Mouse (Mus musculus) CH12.LX (cell line): ENCODE results near the gene Tcf7l1. TPM values are rescaled to one million over a fixed set of nuclear protein-coding genes. Genes with fewer than 3 reads are reported as not detected.

Source experiments
- DNase-seq: peaks from one replicate; pipeline ENCODE4 v3.0.0-alpha.2; 2013; ENCODE audit errors: extremely low read depth
- H3K27ac ChIP-seq: 2 replicates; pipeline ENCODE4 v1.5.1; 2012; ENCODE audit warnings: low read depth, mild to moderate bottlenecking, control low read depth, moderate library complexity; ENCODE audit not compliant: insufficient read depth
- H3K27me3 ChIP-seq: replicated peaks from 2 replicates; pipeline ENCODE3; 2012; ENCODE audit warnings: inconsistent platforms
- H3K36me3 ChIP-seq, 2 experiments: replicated peaks in 1 of 2; 2 replicates each; pipeline versions ENCODE3 to v1.6.1; 2012; ENCODE audit warnings: inconsistent platforms in 1 of 2, low read length in 1 of 2, mild to moderate bottlenecking in 1 of 2, mixed read lengths in 1 of 2, moderate library complexity in 1 of 2; ENCODE audit not compliant: control insufficient read depth in 1 of 2, insufficient read depth in 1 of 2
- H3K4me1 ChIP-seq, 2 experiments: 2 replicates each; pipeline ENCODE4 v1.6.1; 2012; ENCODE audit warnings: inconsistent platforms in 1 of 2, moderate library complexity in 1 of 2; ENCODE audit not compliant: insufficient read depth in 2 of 2, control insufficient read depth in 1 of 2
- H3K4me2 ChIP-seq: 2 replicates; pipeline ENCODE4 v1.6.1; 2012; ENCODE audit warnings: low read depth, mild to moderate bottlenecking, control low read depth; ENCODE audit not compliant: poor library complexity, insufficient read depth, severe bottlenecking
- H3K4me3 ChIP-seq, 3 experiments: fragments of 150-350 bp in 1 of 3; sonication (generic) in 1 of 3; replicated peaks in 1 of 3; 2 replicates each; pipeline versions ENCODE3 to v1.5.1; 2011 to 2012; ENCODE audit warnings: low read depth in 2 of 3, low read length in 2 of 3, mild to moderate bottlenecking in 2 of 3, moderate library complexity in 2 of 3, control low read depth in 1 of 3, improper control_type of control experiment in 1 of 3, inconsistent platforms in 1 of 3, mixed read lengths in 1 of 3; ENCODE audit not compliant: poor library complexity in 1 of 3
- H3K79me2 ChIP-seq: replicated peaks from 2 replicates; pipeline ENCODE4 v1.6.1; 2012; ENCODE audit warnings: mild to moderate bottlenecking, moderate library complexity; ENCODE audit not compliant: control insufficient read depth, poor library complexity, insufficient read depth, severe bottlenecking; ENCODE audit errors: extremely low read depth
- H3K9ac ChIP-seq: 2 replicates; pipeline ENCODE4 v1.6.1; 2012; ENCODE audit warnings: low read depth, mild to moderate bottlenecking, control low read depth, moderate library complexity; ENCODE audit not compliant: insufficient read depth
- H3K9me3 ChIP-seq: replicated peaks from 2 replicates; pipeline ENCODE3; 2012; ENCODE audit warnings: low read length, inconsistent platforms, mixed read lengths
- BHLHE40 ChIP-seq: IDR thresholded peaks from 2 replicates; pipeline ENCODE4 v1.6.1; 2011; ENCODE audit warnings: mild to moderate bottlenecking, low read depth, low read length, improper control_type of control experiment
- CHD2 ChIP-seq: IDR thresholded peaks from 2 replicates; pipeline ENCODE4 v1.6.1; 2011; ENCODE audit warnings: low read length, improper control_type of control experiment
- CTCF ChIP-seq, 2 experiments: IDR thresholded peaks in 1 of 2; conservative IDR thresholded peaks in 1 of 2; 2 replicates each; pipeline ENCODE4 v1.5.1; 2011 to 2012; ENCODE audit warnings: low read depth in 2 of 2, low read length in 2 of 2, improper control_type of control experiment in 1 of 2, inconsistent platforms in 1 of 2, mild to moderate bottlenecking in 1 of 2, moderate library complexity in 1 of 2
- E2F4 ChIP-seq: IDR thresholded peaks from 2 replicates; pipeline ENCODE4 v1.6.1; 2011; ENCODE audit warnings: low read depth, low read length, improper control_type of control experiment; ENCODE audit not compliant: insufficient replicate concordance
- ETS1 ChIP-seq: conservative IDR thresholded peaks from 2 replicates; pipeline ENCODE4 v1.6.1; 2012; ENCODE audit warnings: low read depth, mild to moderate bottlenecking, inconsistent platforms, low read length, improper control_type of control experiment, moderate library complexity
- HCFC1 ChIP-seq: IDR thresholded peaks from 2 replicates; pipeline ENCODE4 v1.6.1; 2012; ENCODE audit warnings: low read depth, mild to moderate bottlenecking, inconsistent platforms, low read length, improper control_type of control experiment
- IRF4 ChIP-seq: IDR thresholded peaks from 2 replicates; pipeline ENCODE4 v1.6.1; 2014; ENCODE audit warnings: low read depth, mild to moderate bottlenecking, inconsistent platforms, low read length, improper control_type of control experiment
- JUND ChIP-seq: conservative IDR thresholded peaks from 2 replicates; pipeline ENCODE4 v1.6.1; 2011; ENCODE audit warnings: low read depth, low read length, improper control_type of control experiment
- MXI1 ChIP-seq: IDR thresholded peaks from 2 replicates; pipeline ENCODE4 v1.6.1; 2011; ENCODE audit warnings: mild to moderate bottlenecking, low read depth, low read length, improper control_type of control experiment
- NELFE ChIP-seq: IDR thresholded peaks from 2 replicates; pipeline ENCODE4 v1.6.1; 2011; ENCODE audit warnings: low read depth, low read length, improper control_type of control experiment
- USF1 ChIP-seq: IDR thresholded peaks from 2 replicates; pipeline ENCODE4 v1.6.1; 2014; ENCODE audit warnings: low read depth, mild to moderate bottlenecking, inconsistent platforms, low read length, improper control_type of control experiment
- USF2 ChIP-seq: conservative IDR thresholded peaks from 2 replicates; pipeline ENCODE4 v1.6.1; 2011; ENCODE audit warnings: low read depth, low read length, improper control_type of control experiment
- ZC3H11A ChIP-seq: IDR thresholded peaks from 2 replicates; pipeline ENCODE4 v1.6.1; 2012; ENCODE audit warnings: low read depth, mild to moderate bottlenecking, inconsistent platforms, low read length, improper control_type of control experiment
- ZKSCAN1 ChIP-seq: IDR thresholded peaks from 2 replicates; pipeline ENCODE4 v1.6.1; 2012; ENCODE audit warnings: low read depth, inconsistent platforms, low read length, improper control_type of control experiment, borderline replicate concordance
- dilution Hi-C: fragments of 300-500 bp; cut with MboI; formaldehyde crosslinking; loops from 2 replicates; pipeline ENCODE4 v1.14.3; 2020; ENCODE audit warnings: low sequenced_read_pairs; ENCODE audit not compliant: extremely low pct_unique_long_range_greater_than_20kb, extremely low pct_ligation_motif_present
- in situ Hi-C: fragments of 300-500 bp; cut with MboI; formaldehyde crosslinking; loops from 3 replicates; pipeline ENCODE4 v1.14.3; 2019; ENCODE audit warnings: low sequenced_read_pairs, low pct_ligation_motif_present, low pct_unique_long_range_greater_than_20kb, mixed read lengths
- polyA plus RNA-seq: library from polyadenylated mRNA; unstranded; fragments of >175 nt; gene quantifications from 2 replicates; pipeline ENCODE4 v1.2.1, GENCODE M21; 2012; ENCODE audit warnings: low read depth; ENCODE audit not compliant: insufficient read length
- total RNA-seq, 2 experiments: library from RNA; depleted of rRNA; stranded (reverse); fragments of 300-350 nt in 1 of 2; fragments of >200 nt in 1 of 2; gene quantifications; 2 replicates each; pipeline ENCODE4 v1.2.3; 2012 to 2014

Gene Tcf7l1
- total and polyA plus RNA-seq, 3 experiments = 0.13 to 9.9 (median 0.47) TPM

DNA sequence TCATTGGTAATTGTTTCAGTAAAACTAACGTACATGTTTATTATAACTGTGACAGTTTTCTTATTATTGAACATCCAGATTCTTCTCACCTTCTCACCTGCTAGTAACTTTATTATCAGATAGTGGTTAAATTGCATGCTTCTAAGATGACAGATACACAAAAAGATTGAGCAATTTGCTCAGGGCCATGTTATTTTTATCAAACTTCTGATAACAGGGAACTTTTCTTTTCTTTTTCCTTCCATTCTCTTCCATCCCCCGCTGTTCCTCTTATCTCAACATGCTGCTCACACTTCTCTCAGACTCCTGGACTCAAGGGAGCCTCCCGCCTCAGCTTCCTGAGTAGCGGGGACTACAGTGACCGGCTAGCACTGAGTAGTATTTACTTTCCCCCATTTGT lies 168.1 kb downstream of the Tcf7l1 start:
- DNase-seq = no peak
- in situ Hi-C loops = no loop called here
- dilution Hi-C loops = no loop called here

DNA sequence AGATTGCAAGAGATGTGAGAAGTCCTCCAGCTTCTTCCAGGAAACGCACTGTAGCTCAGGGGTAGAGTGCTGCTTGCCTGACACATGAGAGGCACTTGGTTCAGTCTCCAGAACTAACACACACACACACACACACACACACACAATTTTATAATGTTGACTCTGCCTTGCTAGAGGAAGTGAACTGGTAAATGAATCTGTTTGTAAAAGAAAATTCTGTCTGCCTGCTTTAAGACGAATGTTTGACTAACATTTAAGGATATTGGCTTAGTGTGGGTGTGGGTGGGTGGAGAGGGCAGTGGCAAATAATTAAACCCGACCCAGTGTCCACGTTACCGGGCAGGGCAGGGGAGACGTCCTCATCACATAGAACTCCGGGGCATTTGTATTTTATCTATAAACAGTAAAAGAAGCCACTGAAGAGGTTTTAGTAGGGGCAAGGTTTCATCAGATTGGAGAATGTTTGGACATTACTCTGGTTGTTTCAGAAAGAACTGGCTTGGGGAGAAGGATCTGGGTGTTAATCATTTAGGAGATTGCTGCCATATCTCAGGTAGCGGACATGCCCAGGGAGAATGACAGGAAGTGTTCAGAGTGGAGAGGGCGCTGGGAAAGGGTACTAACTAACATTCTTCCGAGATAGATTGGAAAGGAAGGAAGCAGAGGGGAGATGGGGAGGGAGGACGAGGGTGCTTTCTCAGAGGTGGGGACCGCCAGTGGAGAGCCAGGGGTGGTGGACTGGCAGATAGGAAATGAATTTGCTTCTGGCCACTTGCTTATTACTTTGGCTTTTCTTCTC lies 169.1 kb downstream of the Tcf7l1 start:
- H3K4me3 ChIP-seq = no peak overlapping the region
- no peak overlapping the region for H3K4me2 ChIP-seq
- no peak overlapping the region for H3K9ac ChIP-seq
- no peak for DNase-seq
- H3K9me3 ChIP-seq = no peaks in the 10 kb centered on the region
- H3K79me2 ChIP-seq = peaks cover 16% of the 10 kb centered on the region
- TF ChIP-seq BHLHE40 (no peak), ZKSCAN1 (no peak), NELFE (no peak), USF2 (no peak), MXI1 (no peak), USF1 (no peak), E2F4 (no peak), IRF4 (no peak), HCFC1 (no peak), ZC3H11A (no peak), CTCF (conservative IDR thresholded peaks at IDR 0.05 in 1 of 2, IDR thresholded peaks at IDR 0.05 in 1 of 2; ENCODE audit: low read depth in 2 of 2, low read length in 2 of 2) (no peak), JUND (no peak), CHD2 (no peak)
- H3K27ac ChIP-seq = no peak overlapping the region
- H3K36me3 ChIP-seq = peaks cover 0 to 12% of the 10 kb centered on the region in 2 experiments
- no peaks in the 10 kb centered on the region for H3K27me3 ChIP-seq
- peaks cover 2 to 17% of the 10 kb centered on the region in 2 experiments; a peak in 2 of 4 replicates for H3K4me1 ChIP-seq
- in situ Hi-C loops = no loop called here
- dilution Hi-C loops = no loop called here

More for the DNA sequence above, 168.1 kb downstream of the Tcf7l1 start:
- Histone ChIP-seq H3K4me2 (no peak overlapping the region), H3K79me2 (peaks cover 6% of the 10 kb centered on the region), H3K36me3 (peaks cover 0 to 7% of the 10 kb centered on the region in 2 experiments), H3K4me1 (peaks cover 2 to 14% of the 10 kb centered on the region in 2 experiments; a peak in 2 of 4 replicates), H3K9ac (no peak overlapping the region), H3K9me3 (no peaks in the 10 kb centered on the region), H3K27me3 (no peaks in the 10 kb centered on the region), H3K4me3 (no peak overlapping the region), H3K27ac (no peak overlapping the region)
- no peak for TF ChIP-seq NELFE
- TF ChIP-seq ETS1 = no peak
